Mouse (Mus musculus): ENCODE results near the gene Cnpy2. TPM values are rescaled to one million over a fixed set of nuclear protein-coding genes. Genes with fewer than 3 reads are reported as not detected.

The Cnpy2 gene
- polyA plus RNA-seq (2017; shearing (Covaris generic)): 20.3 TPM

GRCm38 (mm10) chr10:128322141-128323108, at the start of gene Cnpy2:
Gene Cnpy2, plus strand, starts transcription at chr10:128322459.

GRCm38 (mm10) chr10:128298702-128299171, 23.5 kb upstream of the Cnpy2 start, which contains the start of gene Il23a:
Gene Il23a, minus strand, starts transcription at chr10:128298752.

GRCm38 (mm10) chr10:128303126-128304021, 18.9 kb upstream of the Cnpy2 start, which contains the start of gene Pan2:
Gene Pan2, plus strand, starts transcription at chr10:128303335.

GRCm38 (mm10) chr10:128337306-128338181, 15.3 kb downstream of the Cnpy2 start, which contains the start of gene Cs:
Gene Cs, plus strand, starts transcription at chr10:128337734.

GRCm38 (mm10) chr10:128368402-128369217, 46.4 kb downstream of the Cnpy2 start, which contains the start of gene Coq10a:
Gene Coq10a, minus strand, starts transcription at chr10:128368997.

GRCm38 (mm10) chr10:128376455-128377211, 54.4 kb downstream of the Cnpy2 start, which contains the start of gene Ankrd52:
Gene Ankrd52, plus strand, starts transcription at chr10:128377115.

Other genes with a start within 250 kb of the Cnpy2 start
- 1,081 TPM for gene Atp5b, start 239.2 kb upstream of the Cnpy2 start, polyA plus RNA-seq (2017; shearing (Covaris generic))
- gene Baz2a, start 230.9 kb upstream of the Cnpy2 start, polyA plus RNA-seq (2017; shearing (Covaris generic)): 57.3 TPM
- gene Rbms2, start 142.2 kb upstream of the Cnpy2 start, polyA plus RNA-seq (2017; shearing (Covaris generic)): 32.3 TPM
- 4.7 TPM for gene Gls2, start 128.0 kb upstream of the Cnpy2 start, polyA plus RNA-seq (2017; shearing (Covaris generic))
- gene Spryd4, start 110.7 kb upstream of the Cnpy2 start, polyA plus RNA-seq (2017; shearing (Covaris generic)): 13.5 TPM
- not detected for gene Mip, start 96.6 kb upstream of the Cnpy2 start, polyA plus RNA-seq (2017; shearing (Covaris generic))
- 8.9 TPM for gene Timeless, start 90.4 kb upstream of the Cnpy2 start, polyA plus RNA-seq (2017; shearing (Covaris generic))
- gene Apon, start 68.4 kb upstream of the Cnpy2 start, polyA plus RNA-seq (2017; shearing (Covaris generic)): not detected
- gene Apof, start 53.8 kb upstream of the Cnpy2 start, polyA plus RNA-seq (2017; shearing (Covaris generic)): not detected
- 34.0 TPM for gene Stat2, start 51.9 kb upstream of the Cnpy2 start, polyA plus RNA-seq (2017; shearing (Covaris generic))
- gene Il23a, start 23.7 kb upstream of the Cnpy2 start, polyA plus RNA-seq (2017; shearing (Covaris generic)): not detected
- 38.5 TPM for gene Pan2, start 19.1 kb upstream of the Cnpy2 start, polyA plus RNA-seq (2017; shearing (Covaris generic))
- 107 TPM for gene Cs, start 15.3 kb downstream of the Cnpy2 start, polyA plus RNA-seq (2017; shearing (Covaris generic))
- gene Coq10a, start 46.5 kb downstream of the Cnpy2 start, polyA plus RNA-seq (2017; shearing (Covaris generic)): 24.7 TPM
- 6.6 TPM for gene Ankrd52, start 54.7 kb downstream of the Cnpy2 start, polyA plus RNA-seq (2017; shearing (Covaris generic))
- not detected for gene Slc39a5, start 78.8 kb downstream of the Cnpy2 start, polyA plus RNA-seq (2017; shearing (Covaris generic))
- 47.4 TPM for gene Nabp2, start 89.0 kb downstream of the Cnpy2 start, polyA plus RNA-seq (2017; shearing (Covaris generic))
- gene Rnf41, start 89.2 kb downstream of the Cnpy2 start, polyA plus RNA-seq (2017; shearing (Covaris generic)): 24.5 TPM
- 86.8 TPM for gene Smarcc2, start 136.8 kb downstream of the Cnpy2 start, polyA plus RNA-seq (2017; shearing (Covaris generic))
- gene Myl6, start 171.7 kb downstream of the Cnpy2 start, polyA plus RNA-seq (2017; shearing (Covaris generic)): 1,164 TPM
- 2.0 TPM for gene Myl6b, start 176.2 kb downstream of the Cnpy2 start, polyA plus RNA-seq (2017; shearing (Covaris generic))
- gene Esyt1, start 203.4 kb downstream of the Cnpy2 start, polyA plus RNA-seq (2017; shearing (Covaris generic)): 244 TPM
- gene Zc3h10, start 225.3 kb downstream of the Cnpy2 start, polyA plus RNA-seq (2017; shearing (Covaris generic)): 32.2 TPM
- 2,530 TPM for gene Rpl41, start 226.8 kb downstream of the Cnpy2 start, polyA plus RNA-seq (2017; shearing (Covaris generic))
- 20.1 TPM for gene Pa2g4, start 243.5 kb downstream of the Cnpy2 start, polyA plus RNA-seq (2017; shearing (Covaris generic))